In genomic region chr13:102932434-102932833, GRCm38 (mm10) we compare ENCODE assay signal across 21 mouse cellular contexts.
"Had no signal": no experiment of that assay in that cellular context is flagged by ENCODE, and none has a peak within 500 bp of the region (broad histone marks: within the 10 kb centered on the region; RNA-seq: fewer than 3 reads in every experiment).

No protein-coding gene starts in this region.

- H3K27me3 ChIP-seq: lung, embryonic 15.5 days; midbrain, embryonic 12.5 days; neural tube, embryonic 13.5 days; neural tube, embryonic 15.5 days had no signal

- H3K36me3 ChIP-seq: lung, embryonic 15.5 days; midbrain, embryonic 10.5 days; midbrain, embryonic 12.5 days; neural tube, embryonic 13.5 days; neural tube, embryonic 15.5 days had no signal

- H3K4me3 ChIP-seq: lung, embryonic 15.5 days; megakaryocyte, embryonic 14.5 days; midbrain, embryonic 10.5 days; midbrain, embryonic 12.5 days; myocyte; neural tube, embryonic 13.5 days; neural tube, embryonic 15.5 days had no signal

- H3K9me3 ChIP-seq: lung, embryonic 15.5 days; megakaryocyte, embryonic 14.5 days; midbrain, embryonic 10.5 days; midbrain, embryonic 12.5 days; neural tube, embryonic 13.5 days; neural tube, embryonic 15.5 days had no signal

- H3K4me1 ChIP-seq: lung, embryonic 15.5 days; midbrain, embryonic 10.5 days; midbrain, embryonic 12.5 days had no signal

- ATAC-seq: lung, postnatal 0 days had no signal

- DNase-seq: lung, adult 2 months; lung, postnatal 14 days; lung, postnatal 36 days; midbrain, embryonic 14.5 days; retina, postnatal 1 day; right cerebral cortex, adult 18-20 months; right cerebral cortex, postnatal 25 days; right cerebral cortex, postnatal 4 days; spleen, adult 18-20 months; thymus, adult 18-20 months; thymus, postnatal 14 days; thymus, postnatal 36 days had no signal

- H3K27ac ChIP-seq: lung, embryonic 15.5 days; macrophage; midbrain, embryonic 10.5 days; midbrain, embryonic 12.5 days; neural tube, embryonic 13.5 days; neural tube, embryonic 15.5 days had no signal

- H3K9ac ChIP-seq: lung, embryonic 15.5 days; midbrain, embryonic 12.5 days; neural tube, embryonic 13.5 days; neural tube, embryonic 15.5 days had no signal

- H3K4me2 ChIP-seq: lung, embryonic 15.5 days; midbrain, embryonic 12.5 days; neural tube, embryonic 13.5 days; neural tube, embryonic 15.5 days had no signal
